Mouse (Mus musculus): ENCODE measurements around the gene Zfp160. TPM values are rescaled to one million over a fixed set of nuclear protein-coding genes. Genes with fewer than 3 reads are reported as not detected.

Zfp160 gene
- polyA plus RNA-seq (2011; ENCODE audit: insufficient read depth, insufficient read length, low read depth, missing spikeins), result 19.4 and 22.3 TPM in 2 replicates

DNA sequence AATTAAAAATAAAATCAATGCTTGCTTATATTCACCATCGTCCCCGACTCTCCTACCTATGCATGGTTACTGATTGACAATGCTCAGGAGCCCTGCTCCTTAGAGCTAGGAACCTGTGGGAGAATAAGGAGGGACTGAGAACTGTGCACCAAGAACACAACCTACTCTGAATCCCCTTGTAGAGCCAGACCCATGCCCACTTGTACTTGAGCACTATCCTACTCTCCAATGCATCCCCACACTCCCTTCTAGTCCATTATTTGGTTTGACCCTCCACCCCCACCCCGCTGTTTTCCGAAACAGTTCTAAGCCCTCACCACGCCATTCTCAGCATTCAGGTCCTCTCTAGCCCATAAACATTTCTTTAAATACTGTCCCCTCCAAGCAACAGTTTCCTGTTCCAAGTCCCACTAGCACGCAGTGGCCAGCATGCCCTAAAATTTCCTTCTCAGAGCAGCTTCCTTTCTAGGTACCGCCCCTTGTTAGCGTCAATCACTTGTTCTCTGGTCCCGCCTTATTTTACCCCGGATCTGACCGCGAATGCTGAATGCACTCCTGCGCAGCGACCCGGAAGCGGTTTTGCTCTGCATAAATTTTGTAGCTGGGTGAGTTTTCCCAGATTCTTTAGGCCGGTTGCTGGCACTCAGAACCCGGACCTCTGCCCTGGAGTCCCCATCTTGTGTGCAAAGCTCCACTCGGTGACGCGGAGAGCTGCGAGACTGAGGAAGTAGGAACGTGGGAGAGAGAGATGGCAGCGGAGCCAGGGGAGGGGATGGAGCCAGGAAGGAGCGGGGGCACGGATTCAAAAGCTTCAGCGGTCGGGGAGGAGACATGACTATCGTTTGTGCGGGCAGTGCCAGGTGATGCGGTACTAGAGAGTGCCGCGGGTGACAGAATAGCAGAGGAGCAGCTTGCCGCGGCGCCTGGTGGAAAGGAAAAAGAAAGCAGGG is at the start of gene Zfp160:
Zfp160 (plus strand) TSS at position 522 of the 950 bp plus-strand sequence.
- Histone ChIP-seq H3K27me3 (ENCODE audit: control insufficient read depth, insufficient read depth, low read length, poor library complexity, severe bottlenecking) (no peaks in the 10 kb centered on the region), H3K9me3 (replicated peaks; ENCODE audit: control insufficient read depth, insufficient read depth, low read length, poor library complexity, severe bottlenecking) (no peaks in the 10 kb centered on the region), H3K4me3 (ENCODE audit: low read depth, low read length) (peak within 1 kb of the TSS; percentile 93), H3K4me1 (ENCODE audit: control insufficient read depth, insufficient read depth, low read length) (peaks cover 1% of the 10 kb centered on the region), H3K9ac (ENCODE audit: low read depth, poor library complexity, severe bottlenecking) (peak within 1 kb of the TSS; percentile 63), H3K36me3 (ENCODE audit: control insufficient read depth, insufficient read depth, low read length, poor library complexity, severe bottlenecking) (peaks cover 6% of the 10 kb centered on the region), H3K27ac (ENCODE audit: insufficient read depth, low read length) (no peak within 1 kb of the TSS)
- TF ChIP-seq CTCF (IDR thresholded peaks at IDR 0.05; ENCODE audit: low read depth, low read length) (no peak), POLR2A (IDR thresholded peaks at IDR 0.05; ENCODE audit: insufficient read depth, low read length) (peak; percentile 73)

GRCm38 (mm10) chr17:20960386-20960785 is 48.3 kb upstream of the Zfp160 start:
- Histone ChIP-seq H3K27ac (ENCODE audit: insufficient read depth, low read length) (no peak overlapping the region), H3K4me1 (ENCODE audit: control insufficient read depth, insufficient read depth, low read length) (no peaks in the 10 kb centered on the region), H3K9ac (ENCODE audit: low read depth, poor library complexity, severe bottlenecking) (no peak overlapping the region), H3K27me3 (ENCODE audit: control insufficient read depth, insufficient read depth, low read length, poor library complexity, severe bottlenecking) (no peaks in the 10 kb centered on the region), H3K4me3 (ENCODE audit: low read depth, low read length) (no peak overlapping the region), H3K9me3 (replicated peaks; ENCODE audit: control insufficient read depth, insufficient read depth, low read length, poor library complexity, severe bottlenecking) (no peaks in the 10 kb centered on the region), H3K36me3 (ENCODE audit: control insufficient read depth, insufficient read depth, low read length, poor library complexity, severe bottlenecking) (peaks cover 93% of the 10 kb centered on the region)
- TF ChIP-seq EP300 (IDR thresholded peaks at IDR 0.05; ENCODE audit: insufficient read depth, low read depth, low read length), result no peak

GRCm38 (mm10) chr17:20965421-20965820 is 43.3 kb upstream of the Zfp160 start:
- Histone ChIP-seq H3K27me3 (ENCODE audit: control insufficient read depth, insufficient read depth, low read length, poor library complexity, severe bottlenecking) (no peaks in the 10 kb centered on the region), H3K9ac (ENCODE audit: low read depth, poor library complexity, severe bottlenecking) (no peak overlapping the region), H3K36me3 (ENCODE audit: control insufficient read depth, insufficient read depth, low read length, poor library complexity, severe bottlenecking) (peaks cover 67% of the 10 kb centered on the region), H3K9me3 (replicated peaks; ENCODE audit: control insufficient read depth, insufficient read depth, low read length, poor library complexity, severe bottlenecking) (no peaks in the 10 kb centered on the region), H3K4me3 (ENCODE audit: low read depth, low read length) (no peak overlapping the region), H3K27ac (ENCODE audit: insufficient read depth, low read length) (no peak overlapping the region), H3K4me1 (ENCODE audit: control insufficient read depth, insufficient read depth, low read length) (no peaks in the 10 kb centered on the region)
- no peak for TF ChIP-seq EP300 (IDR thresholded peaks at IDR 0.05; ENCODE audit: insufficient read depth, low read depth, low read length)
- no peak for TF ChIP-seq CTCF (IDR thresholded peaks at IDR 0.05; ENCODE audit: low read depth, low read length)
- TF ChIP-seq POLR2A (IDR thresholded peaks at IDR 0.05; ENCODE audit: insufficient read depth, low read length), result no peak

- H3K9ac ChIP-seq (ENCODE audit: low read depth, poor library complexity, severe bottlenecking), result no peak overlapping the region
- peaks cover 54% of the 10 kb centered on the region for H3K36me3 ChIP-seq (ENCODE audit: control insufficient read depth, insufficient read depth, low read length, poor library complexity, severe bottlenecking)
- no peak overlapping the region for H3K4me3 ChIP-seq (ENCODE audit: low read depth, low read length)
- no peaks in the 10 kb centered on the region for H3K27me3 ChIP-seq (ENCODE audit: control insufficient read depth, insufficient read depth, low read length, poor library complexity, severe bottlenecking)
- H3K27ac ChIP-seq (ENCODE audit: insufficient read depth, low read length), result no peak overlapping the region
- H3K4me1 ChIP-seq (ENCODE audit: control insufficient read depth, insufficient read depth, low read length), result no peaks in the 10 kb centered on the region
- no peaks in the 10 kb centered on the region for H3K9me3 ChIP-seq (replicated peaks; ENCODE audit: control insufficient read depth, insufficient read depth, low read length, poor library complexity, severe bottlenecking)
- no peak for TF ChIP-seq POLR2A (IDR thresholded peaks at IDR 0.05; ENCODE audit: insufficient read depth, low read length)
- TF ChIP-seq CTCF (IDR thresholded peaks at IDR 0.05; ENCODE audit: low read depth, low read length), result no peak
- no peak for TF ChIP-seq EP300 (IDR thresholded peaks at IDR 0.05; ENCODE audit: insufficient read depth, low read depth, low read length)
These were observed 42.0 kb upstream of the Zfp160 start for GRCm38 (mm10) chr17:20966681-20967080.

- no peaks in the 10 kb centered on the region for H3K4me1 ChIP-seq (ENCODE audit: control insufficient read depth, insufficient read depth, low read length)
- H3K4me3 ChIP-seq (ENCODE audit: low read depth, low read length), result no peak overlapping the region
- no peaks in the 10 kb centered on the region for H3K27me3 ChIP-seq (ENCODE audit: control insufficient read depth, insufficient read depth, low read length, poor library complexity, severe bottlenecking)
- H3K9me3 ChIP-seq (replicated peaks; ENCODE audit: control insufficient read depth, insufficient read depth, low read length, poor library complexity, severe bottlenecking), result no peaks in the 10 kb centered on the region
- H3K36me3 ChIP-seq (ENCODE audit: control insufficient read depth, insufficient read depth, low read length, poor library complexity, severe bottlenecking), result no peaks in the 10 kb centered on the region
- no peak for TF ChIP-seq POLR2A (IDR thresholded peaks at IDR 0.05; ENCODE audit: insufficient read depth, low read length)
- TF ChIP-seq EP300 (IDR thresholded peaks at IDR 0.05; ENCODE audit: insufficient read depth, low read depth, low read length), result no peak
- TF ChIP-seq CTCF (IDR thresholded peaks at IDR 0.05; ENCODE audit: low read depth, low read length), result no peak
- no peak overlapping the region for H3K9ac ChIP-seq (ENCODE audit: low read depth, poor library complexity, severe bottlenecking)
- no peak overlapping the region for H3K27ac ChIP-seq (ENCODE audit: insufficient read depth, low read length)
These were observed 15.0 kb upstream of the Zfp160 start for GRCm38 (mm10) chr17:20993716-20994115.

- Histone ChIP-seq H3K36me3 (ENCODE audit: control insufficient read depth, insufficient read depth, low read length, poor library complexity, severe bottlenecking) (no peaks in the 10 kb centered on the region), H3K27me3 (ENCODE audit: control insufficient read depth, insufficient read depth, low read length, poor library complexity, severe bottlenecking) (no peaks in the 10 kb centered on the region), H3K4me3 (ENCODE audit: low read depth, low read length) (no peak within 1 kb of the TSS), H3K4me1 (ENCODE audit: control insufficient read depth, insufficient read depth, low read length) (no peaks in the 10 kb centered on the region), H3K9me3 (replicated peaks; ENCODE audit: control insufficient read depth, insufficient read depth, low read length, poor library complexity, severe bottlenecking) (no peaks in the 10 kb centered on the region), H3K9ac (ENCODE audit: low read depth, poor library complexity, severe bottlenecking) (no peak within 1 kb of the TSS), H3K27ac (ENCODE audit: insufficient read depth, low read length) (no peak within 1 kb of the TSS)
- TF ChIP-seq CTCF (IDR thresholded peaks at IDR 0.05; ENCODE audit: low read depth, low read length), result no peak
- TF ChIP-seq EP300 (IDR thresholded peaks at IDR 0.05; ENCODE audit: insufficient read depth, low read depth, low read length), result no peak
These were observed 12.3 kb upstream of the Zfp160 start, which contains the start of gene Vmn1r233 for GRCm38 (mm10) chr17:20996364-20996763. Gene Vmn1r233, minus strand, starts transcription at chr17:20996464.

Data from ES-Bruce4 (cell line).